Mouse (Mus musculus) retina, embryonic 14.5 days (tissue): ENCODE data around the gene Prkca.

Experiments
- DNase-seq: peaks from one replicate; pipeline ENCODE4 v3.0.0-alpha.2; 2015; ENCODE audit warnings: low spot score

Gene Prkca

DNA sequence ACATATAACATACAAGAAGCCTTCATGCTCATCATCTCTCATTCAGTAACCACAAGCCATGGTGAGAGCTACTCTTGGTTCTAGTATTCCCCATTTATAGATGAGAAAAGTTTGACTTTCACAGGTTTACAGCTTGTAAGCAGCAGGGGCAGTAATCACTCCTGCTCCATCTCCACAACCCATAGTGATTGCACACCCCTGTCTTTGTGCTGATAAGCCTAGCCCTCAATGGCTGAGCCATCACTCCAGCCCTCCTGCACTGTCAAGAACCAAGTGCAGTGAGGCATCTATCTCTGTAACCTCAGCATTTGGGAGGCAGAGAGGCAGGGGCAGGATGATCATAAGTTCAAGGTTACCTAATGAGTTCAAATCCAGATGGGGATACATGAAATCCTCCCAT lies 48.4 kb downstream of the Prkca start:
- no peak for DNase-seq

DNA sequence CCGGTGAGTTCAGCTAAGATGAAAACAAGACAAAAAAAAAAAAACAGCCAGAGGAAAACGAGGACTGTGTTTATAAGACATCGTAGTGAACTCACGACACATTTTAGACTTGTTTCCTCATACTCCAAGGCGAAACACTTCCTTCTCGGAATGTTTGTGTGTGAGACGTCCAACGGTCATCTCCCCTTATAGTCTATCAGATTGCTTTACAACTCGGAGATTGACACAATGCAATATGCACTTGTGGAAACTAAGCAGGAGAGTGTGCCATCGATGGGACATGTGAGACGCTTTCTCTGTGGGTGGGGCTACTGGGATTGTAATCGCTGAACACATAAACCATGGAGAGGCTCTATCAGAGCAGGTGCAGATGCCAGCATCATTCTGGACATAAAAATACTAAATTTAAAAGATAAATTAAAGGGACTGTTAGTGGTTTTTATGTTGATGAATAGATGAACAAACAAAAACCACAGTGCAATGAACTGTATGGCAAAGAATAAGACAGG lies 49.4 kb downstream of the Prkca start:
- DNase-seq = no peak

DNA sequence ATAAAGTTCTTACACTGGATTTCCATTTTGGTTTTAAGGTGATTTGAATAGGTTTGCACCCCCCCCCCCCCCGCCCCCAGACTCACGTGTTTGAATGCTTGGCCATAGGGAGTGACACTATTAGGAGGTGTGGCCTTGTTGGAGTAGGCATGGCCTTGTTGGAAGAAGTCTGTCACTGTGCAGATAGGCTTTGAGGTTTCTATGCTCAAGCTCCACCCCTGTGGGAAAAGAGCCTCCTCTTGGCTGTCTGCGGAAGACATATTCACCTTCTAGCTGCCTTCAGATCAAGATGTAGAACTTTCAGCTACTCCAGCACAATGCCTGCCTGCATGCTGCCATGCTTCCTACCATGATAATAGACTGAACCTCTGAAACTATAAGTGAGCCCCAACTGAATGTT lies 49.9 kb downstream of the Prkca start:
- DNase-seq = no peak

DNA sequence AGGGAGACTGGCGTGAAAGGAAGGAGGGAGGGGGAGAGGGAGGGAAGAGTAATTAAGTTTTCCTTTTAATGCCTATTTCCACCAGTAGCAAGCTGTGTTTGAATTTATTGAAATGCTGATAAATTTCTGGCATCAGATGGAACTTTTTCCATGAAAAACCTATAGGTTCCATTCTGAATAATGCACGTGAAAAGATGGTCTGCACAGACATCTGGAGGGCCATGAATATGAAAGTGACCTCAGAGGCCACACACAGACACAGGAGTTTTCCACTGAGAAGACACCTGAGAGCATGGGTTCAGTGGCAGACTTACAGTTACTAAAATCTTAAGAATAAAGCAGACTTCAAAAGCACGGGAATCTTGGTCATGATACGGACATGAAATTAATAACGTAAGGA lies 54.5 kb downstream of the Prkca start:
- DNase-seq = no peak

DNA sequence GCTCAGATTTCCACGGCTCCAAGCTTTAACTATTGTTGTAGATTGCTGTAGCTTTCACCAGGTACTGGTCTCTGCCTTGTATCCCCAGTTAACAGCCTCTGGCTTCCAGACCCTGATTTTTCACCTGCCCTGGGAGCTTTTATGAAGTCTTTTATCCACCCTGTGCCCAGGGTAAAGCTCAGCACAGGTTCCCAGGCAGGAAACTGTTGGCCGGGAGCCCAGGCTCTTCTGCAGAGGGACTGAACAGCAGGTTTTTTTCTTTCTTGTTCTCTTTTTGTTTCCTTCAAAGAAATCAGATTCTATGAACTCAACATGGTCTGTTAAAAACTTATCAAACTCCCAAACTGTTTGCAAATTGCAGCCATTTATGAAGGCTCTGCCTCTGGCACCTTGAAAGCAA lies 56.4 kb downstream of the Prkca start:
- no peak for DNase-seq

DNA sequence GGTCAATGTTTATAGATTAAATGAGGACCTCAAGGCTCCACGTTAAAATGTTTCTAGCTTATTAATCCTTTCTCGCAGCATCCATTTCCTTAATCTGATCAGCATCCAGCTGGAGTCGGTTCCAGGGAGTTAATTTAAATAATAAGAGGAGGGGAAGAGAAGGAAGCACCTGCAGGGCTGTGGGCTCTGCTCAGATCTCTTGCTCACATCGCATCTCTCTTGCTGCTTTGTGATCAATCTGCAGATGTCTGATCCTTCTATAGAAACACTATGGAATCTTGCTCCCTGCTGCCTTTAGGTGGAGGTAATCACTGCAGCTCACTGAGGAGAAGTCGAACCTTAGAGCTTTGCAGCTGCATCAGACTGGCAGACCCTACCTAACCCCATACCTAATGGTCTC lies 58.7 kb downstream of the Prkca start:
- no peak for DNase-seq

DNA sequence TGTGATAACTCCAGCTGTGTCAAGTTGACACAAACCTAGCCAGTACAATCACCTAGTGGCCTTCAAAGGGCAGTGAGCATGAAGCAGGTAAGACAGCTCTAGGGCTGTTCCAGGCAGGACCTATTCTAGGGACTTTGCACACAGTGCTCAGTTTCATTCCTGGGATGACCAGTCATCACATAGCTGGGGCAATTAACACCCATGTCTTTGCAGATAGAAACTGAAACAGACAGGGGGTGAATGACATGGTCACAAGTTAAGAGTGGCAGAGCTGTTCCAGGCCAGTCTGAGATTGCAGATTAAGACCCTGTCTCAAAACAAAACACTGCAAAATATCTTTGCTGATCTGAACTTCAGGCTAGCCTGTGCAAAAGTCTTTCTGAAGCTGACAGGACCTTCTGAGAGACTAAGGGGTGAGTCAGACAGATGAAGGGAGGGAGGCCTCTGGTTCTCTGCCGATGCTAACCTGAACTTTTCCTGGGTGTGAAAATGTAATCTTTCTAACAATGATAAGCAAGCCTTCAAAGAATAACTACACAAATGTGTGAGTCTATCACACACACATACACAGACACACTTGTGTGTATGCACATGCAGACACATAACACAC lies 60.8 kb downstream of the Prkca start:
- DNase-seq = no peak

DNA sequence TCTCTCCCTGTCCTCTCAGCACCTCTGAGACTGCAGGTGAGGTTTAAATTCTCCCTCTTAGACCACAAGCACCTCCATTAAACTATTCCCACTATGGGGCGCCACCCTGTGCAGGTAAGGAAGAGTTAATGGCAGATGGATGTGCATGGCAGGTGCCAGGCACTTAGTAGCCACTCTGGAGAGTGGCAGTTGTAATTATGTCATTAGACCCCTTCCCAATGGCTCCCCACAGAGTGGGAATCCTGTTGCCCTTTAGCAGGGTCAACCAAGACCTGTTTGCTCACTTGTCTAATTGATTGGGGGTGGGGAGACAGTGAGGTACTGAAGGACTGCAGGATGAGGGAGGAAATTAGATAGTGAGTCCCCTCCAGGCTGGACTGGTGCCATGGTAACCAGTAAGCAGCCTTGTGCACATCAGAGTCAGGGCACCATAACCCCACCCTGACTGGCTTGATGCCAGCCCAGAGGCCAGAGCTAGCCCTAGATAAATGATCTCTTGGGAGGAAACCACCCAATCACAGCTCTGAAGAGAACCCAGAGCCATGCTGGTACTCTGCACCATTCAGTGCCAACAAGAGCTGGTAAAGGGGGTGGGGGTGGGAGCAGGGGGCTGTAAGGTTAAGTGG lies 63.9 kb downstream of the Prkca start:
- DNase-seq = peak; percentile 62

DNA sequence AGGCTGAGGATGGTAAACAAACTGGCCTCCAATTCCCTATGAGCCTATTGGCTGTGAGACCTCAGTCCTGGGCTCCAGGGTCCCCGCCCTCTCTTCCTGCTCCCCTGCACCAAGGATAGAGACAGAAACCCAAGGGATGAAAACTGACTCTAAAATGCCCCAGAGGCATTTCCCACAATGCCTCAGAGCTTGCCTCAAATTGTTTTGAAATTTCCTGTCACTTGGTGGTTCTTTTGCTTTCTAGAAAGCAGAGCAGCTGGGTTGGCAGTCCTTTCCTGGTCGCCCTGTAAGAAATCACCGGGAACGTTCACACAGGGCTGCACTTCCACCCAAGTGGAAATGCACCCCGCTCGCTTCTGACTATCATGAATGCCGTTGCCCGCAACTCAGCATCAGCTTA lies 66.6 kb downstream of the Prkca start:
- DNase-seq = no peak

DNA sequence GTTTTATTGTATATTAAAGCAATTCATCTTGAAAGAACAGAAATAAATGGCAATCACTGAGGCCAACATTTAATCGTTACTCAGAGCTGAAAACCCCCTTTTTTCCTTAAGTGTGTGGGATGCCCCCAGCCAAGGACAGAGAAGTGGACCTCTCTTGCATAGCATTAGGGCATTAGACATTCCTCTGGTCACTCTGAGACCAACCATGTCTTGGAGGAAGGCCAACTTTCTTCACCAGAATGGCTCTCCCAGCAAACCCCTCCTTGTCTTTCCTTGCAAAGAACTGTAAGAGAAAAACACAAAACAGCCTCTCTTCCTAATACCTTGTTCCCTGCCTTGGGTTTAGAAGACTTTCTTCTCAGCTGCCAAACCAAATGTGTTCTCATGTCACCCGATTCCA lies 67.6 kb downstream of the Prkca start:
- DNase-seq = no peak

DNA sequence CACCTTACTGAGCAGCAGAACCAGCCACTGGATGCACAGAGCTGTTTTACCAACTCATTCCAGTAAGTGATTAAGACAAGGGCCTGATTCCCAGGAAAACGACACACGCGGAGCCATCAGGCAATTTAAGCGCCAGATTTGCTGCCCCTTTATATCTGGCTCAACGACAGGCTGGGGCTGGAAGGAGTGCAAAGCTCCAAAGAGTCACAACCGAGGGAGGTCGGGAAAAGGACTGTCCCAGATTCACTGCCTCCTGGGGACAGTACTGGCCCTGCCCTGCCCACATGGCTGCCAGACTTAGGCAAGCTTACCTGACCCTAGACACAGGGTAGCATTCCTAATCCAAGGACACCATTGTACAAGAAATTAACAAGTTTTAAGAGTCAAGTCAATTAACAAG lies 69.7 kb downstream of the Prkca start:
- peak; percentile 44 for DNase-seq

DNA sequence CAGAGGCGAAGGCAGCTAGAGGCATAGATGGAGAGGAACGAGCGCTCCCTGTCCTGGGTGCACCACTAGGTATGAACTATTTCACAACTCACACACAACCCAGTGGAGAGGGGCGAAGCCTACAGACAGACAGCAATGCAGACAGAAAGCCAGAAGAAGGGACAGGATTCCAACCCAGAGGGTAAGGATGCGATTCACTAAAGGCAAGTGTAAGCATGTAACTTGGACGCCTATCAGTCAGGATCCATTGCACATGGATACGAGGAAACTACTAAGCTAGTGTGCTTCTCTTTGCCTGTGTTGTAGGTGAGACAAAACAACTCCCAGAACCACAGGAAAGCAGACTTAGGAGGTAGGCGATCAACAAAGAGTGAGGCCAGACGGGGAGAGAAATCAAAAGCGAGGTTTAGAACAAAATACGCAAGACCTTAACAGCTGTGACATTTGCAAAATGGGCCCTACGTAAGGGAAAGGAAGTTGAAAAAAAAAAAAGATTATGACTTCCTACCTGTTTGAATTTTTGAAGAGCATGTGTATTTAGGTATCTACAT lies 70.2 kb downstream of the Prkca start:
- no peak for DNase-seq

DNA sequence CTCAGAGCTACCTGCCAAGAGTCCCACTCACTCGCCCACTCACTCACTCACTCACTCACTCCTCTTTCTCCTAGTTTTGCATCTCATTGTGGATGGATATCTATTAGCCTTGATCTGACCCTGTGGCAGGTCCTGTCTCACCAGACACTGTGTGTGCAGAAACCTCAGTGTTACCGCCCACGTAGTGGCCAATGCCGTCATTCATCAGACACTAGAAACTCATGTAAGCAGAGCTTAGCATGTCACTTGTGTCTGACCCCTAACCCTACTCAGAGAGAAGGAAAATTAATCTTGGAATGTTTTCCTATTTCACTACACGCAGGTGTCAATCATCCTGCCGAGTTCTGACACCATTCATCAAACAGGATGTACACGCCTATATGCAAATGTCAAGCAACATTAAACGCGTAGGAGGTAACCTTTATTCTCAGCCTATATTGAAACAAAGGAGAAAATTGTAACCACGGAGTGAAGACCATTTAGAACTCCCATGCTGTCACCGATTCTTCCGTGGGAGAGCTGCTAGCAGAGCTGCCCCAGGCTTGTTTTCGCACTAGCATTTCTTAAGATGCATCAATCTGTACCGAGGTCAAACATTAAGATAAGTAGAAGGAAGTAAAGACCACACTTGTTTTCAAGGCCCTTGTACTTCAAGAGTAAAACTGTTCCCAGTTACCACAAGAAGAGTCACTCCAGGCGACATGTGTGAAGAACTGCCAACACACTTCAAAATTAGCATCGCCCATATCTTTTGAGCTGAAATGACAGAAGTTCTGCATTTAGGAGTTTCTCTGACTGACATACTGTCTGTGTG lies 70.9 kb downstream of the Prkca start:
- DNase-seq = no peak

DNA sequence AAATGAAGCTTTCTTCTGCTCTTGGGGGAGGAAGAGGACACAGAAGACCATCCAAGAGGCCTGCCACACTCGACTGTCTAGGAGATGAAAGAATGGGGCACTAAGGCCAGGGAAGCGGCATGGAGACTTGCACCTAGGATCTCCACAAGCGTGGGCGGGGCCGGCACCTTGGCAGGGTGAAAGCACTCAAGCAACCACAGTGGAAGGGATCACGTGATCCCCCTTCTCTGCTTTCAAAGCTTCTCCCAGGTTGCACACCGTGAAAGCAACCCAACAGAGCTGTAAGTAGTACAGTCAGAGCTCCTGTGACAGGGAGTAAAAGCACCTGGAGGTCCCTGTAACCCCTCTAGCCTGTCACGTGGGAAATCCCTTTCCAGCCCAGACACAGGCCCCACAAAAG lies 72.4 kb downstream of the Prkca start:
- no peak for DNase-seq

DNA sequence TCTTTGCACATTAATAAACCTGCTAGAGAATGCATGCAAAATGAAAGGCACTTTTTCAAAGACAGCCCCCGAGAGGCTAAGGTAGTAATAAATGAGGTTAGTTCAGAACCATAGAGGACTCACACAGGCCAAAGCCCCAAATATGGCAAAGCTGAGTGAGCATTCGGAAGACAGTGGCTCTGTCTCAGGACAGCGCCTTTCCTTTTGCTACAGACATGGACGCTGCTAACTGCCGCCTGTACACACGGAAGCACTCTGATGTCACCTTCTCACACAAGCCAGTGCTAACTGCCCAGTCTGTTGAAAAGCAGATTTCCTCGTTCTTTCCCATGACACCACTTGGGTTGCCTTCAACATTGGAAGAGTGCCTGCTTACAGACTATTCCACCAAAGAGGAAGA lies 74.2 kb downstream of the Prkca start:
- no peak for DNase-seq

DNA sequence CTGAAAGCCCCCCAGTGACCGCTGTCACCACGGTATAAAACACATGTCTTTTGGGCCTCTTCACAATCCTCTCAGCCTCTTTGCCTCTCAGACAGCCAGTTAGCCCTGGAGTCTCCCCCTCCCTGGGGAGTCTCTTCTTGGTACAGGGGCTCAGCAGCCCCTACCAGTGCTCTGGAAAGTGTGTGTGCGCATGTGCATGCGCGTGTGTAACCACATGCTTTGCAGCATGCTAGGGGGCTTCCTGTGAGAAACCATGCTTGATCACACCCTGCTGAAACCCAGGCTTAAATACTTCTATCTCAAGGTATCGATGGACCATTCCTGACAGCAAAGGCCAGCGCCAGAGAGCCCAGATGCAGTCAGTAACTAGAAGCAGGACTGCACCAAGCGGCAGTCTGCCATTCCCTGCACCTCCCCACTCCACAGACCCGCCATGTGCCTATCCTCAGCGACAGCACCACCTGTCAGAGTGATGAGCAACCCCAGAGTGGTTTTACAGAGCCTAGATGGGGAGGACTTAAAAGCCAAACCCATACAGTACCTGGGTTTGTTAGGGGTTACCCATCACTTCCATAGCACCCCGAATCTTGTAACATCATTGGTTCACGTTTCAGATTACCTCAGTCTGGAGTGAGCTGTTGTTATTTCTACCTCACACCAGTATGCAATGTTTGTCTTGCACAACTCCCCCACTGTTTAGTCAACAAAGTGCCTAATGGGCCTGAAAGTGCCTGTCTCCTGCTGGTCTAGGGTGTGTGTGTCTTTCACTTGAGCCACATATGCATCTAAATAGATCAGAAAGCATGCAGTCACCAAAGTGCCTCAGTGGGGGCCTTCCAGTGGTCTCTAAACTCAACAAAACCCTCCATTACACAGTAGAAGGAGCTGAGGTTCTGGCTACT lies 75.1 kb downstream of the Prkca start:
- no peak for DNase-seq

DNA sequence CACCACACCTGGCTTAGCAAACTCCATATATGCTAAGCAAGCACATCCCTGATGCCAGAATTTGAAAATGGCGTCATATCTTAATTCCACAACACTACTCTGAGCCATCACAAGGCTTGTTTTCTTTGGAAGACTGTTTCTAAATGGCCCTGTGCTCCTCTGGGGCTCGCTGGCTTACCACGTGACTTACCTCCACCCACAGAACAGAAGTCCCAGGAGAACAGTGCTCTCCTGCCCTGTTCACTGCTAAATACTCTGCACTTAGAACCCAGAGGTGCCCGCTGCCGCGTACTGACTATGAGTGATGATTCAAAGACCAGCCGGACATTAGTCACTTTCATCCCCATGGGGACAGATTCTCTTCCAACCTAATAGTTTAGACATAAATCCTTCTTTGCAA lies 75.9 kb downstream of the Prkca start:
- DNase-seq = no peak

DNA sequence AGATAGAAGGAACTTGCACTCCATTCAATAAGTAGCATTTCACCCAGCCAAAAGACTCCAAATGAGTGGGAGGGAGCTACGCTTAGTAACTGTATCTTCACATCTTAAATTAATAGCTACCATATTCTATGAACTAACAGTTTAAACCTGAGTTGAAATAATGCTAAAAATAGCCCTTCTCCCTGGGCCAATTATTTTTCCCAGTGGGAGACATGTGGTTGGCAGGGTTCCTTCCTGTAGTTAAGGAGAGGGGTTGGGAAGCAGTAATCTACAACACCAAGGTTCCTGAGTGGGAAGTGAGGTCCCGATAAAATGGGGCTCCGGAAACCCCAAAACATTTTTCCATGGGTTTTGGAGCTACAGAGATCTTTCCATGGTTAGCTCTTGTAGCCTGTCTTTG lies 76.7 kb downstream of the Prkca start:
- no peak for DNase-seq

DNA sequence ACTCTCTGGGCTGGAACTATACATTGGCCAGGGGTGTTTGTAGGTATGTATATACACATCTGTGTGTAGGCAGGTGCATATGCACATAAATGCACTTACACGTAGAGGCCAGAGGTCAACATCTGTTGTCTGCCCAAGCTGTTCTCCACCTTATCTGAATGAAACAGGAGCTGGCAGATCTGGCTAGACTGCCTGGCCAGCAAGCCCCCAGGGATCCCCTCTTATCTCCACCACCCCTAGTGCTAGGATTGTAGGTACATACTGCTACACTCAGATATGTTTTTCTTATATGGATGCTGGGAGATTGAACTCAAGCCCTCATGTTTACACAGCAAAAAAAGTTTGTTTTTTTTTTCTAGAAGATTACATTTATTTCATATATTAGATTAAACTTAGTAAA lies 79.9 kb downstream of the Prkca start:
- no peak for DNase-seq

DNA sequence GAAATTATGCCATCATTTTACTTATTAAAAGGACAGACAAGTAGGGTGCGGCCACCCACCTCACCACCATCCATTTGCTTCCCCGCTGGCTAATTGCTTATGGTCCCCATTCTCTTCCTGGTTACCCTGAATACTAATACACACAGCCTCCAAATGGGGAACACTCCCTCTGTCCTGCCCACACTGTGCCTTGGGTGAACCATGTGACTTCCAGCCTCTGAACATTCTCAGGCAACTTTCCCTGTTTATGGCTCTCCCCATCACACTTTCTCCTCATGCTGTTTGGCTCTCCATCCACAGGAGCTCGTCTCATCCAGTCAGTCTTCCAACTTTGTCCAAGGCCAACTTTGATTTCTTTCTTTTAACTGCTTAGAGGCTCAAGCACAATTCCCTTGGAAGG lies 80.3 kb downstream of the Prkca start:
- DNase-seq = no peak

DNA sequence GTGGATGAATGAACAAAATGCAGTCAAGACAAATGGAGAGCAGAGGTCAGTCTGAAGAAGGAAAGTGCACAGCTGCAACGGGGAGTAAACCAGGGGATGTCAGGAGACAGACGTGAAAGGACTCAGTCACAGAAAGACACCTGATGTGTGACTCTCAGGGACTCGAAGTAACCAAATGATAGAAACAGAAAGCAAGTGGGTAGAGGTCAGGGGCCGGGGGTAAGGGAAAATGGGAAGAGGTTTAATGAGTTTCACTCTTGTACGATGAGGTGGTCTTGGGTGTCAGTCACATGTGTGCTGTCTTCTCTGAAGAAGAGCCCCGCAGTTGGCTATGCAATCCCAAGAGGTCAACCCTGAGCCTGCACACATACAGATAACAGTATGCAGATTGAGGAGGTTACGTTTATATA lies 82.0 kb downstream of the Prkca start:
- no peak for DNase-seq
